Mouse (Mus musculus): Measurements from ENCODE around the gene Phkb. TPM values are rescaled to one million over a fixed set of nuclear protein-coding genes. Genes with fewer than 3 reads are reported as not detected.

The Phkb gene
- polyA plus RNA-seq, 1 experiment from 2014 or later, result 51.5 TPM

GRCm38 (mm10) chr8:85944820-85945219 lies 104.1 kb downstream of the Phkb start:
- no peaks in the 10 kb centered on the region for H3K27me3 ChIP-seq
- ATAC-seq (ENCODE audit: insufficient number of reproducible peaks, insufficient read depth, low FRiP score, low TSS enrichment, low read depth), result no peak
- H3K27ac ChIP-seq, result no peak overlapping the region
- 94% methylated on average over 5 of the region's 5 CpGs for WGBS
- H3K9ac ChIP-seq (replicated peaks), result no peak overlapping the region
- H3K4me3 ChIP-seq (replicated peaks), result no peak overlapping the region
- H3K4me2 ChIP-seq, result no peak overlapping the region
- no peaks in the 10 kb centered on the region for H3K9me3 ChIP-seq
- H3K4me1 ChIP-seq (replicated peaks), result no peaks in the 10 kb centered on the region
- peaks cover 31% of the 10 kb centered on the region for H3K36me3 ChIP-seq

- Histone ChIP-seq H3K4me2 (no peak overlapping the region), H3K9me3 (no peaks in the 10 kb centered on the region), H3K27me3 (no peaks in the 10 kb centered on the region), H3K4me3 (replicated peaks) (no peak overlapping the region), H3K9ac (replicated peaks) (no peak overlapping the region), H3K27ac (no peak overlapping the region), H3K36me3 (peaks cover 8% of the 10 kb centered on the region), H3K4me1 (replicated peaks) (no peaks in the 10 kb centered on the region)
- no peak for ATAC-seq (ENCODE audit: insufficient number of reproducible peaks, insufficient read depth, low FRiP score, low TSS enrichment, low read depth)
- WGBS, result 91% methylated on average over 2 of the region's 2 CpGs
These were observed 117.6 kb downstream of the Phkb start for GRCm38 (mm10) chr8:85958391-85958790.

GRCm38 (mm10) chr8:85959880-85960279 lies 119.1 kb downstream of the Phkb start:
- WGBS, result 95% methylated on average over 4 of the region's 4 CpGs

GRCm38 (mm10) chr8:85977588-85978077 lies 136.9 kb downstream of the Phkb start:
- no peaks in the 10 kb centered on the region for H3K27me3 ChIP-seq

More at GRCm38 (mm10) chr8:85959880-85960279, 119.1 kb downstream of the Phkb start:
- Histone ChIP-seq H3K4me2 (no peak overlapping the region), H3K4me1 (replicated peaks) (no peaks in the 10 kb centered on the region), H3K4me3 (replicated peaks) (no peak overlapping the region), H3K27me3 (no peaks in the 10 kb centered on the region), H3K36me3 (peaks cover 8% of the 10 kb centered on the region), H3K9ac (replicated peaks) (no peak overlapping the region), H3K9me3 (no peaks in the 10 kb centered on the region), H3K27ac (no peak overlapping the region)
- no peak for ATAC-seq (ENCODE audit: insufficient number of reproducible peaks, insufficient read depth, low FRiP score, low TSS enrichment, low read depth)

GRCm38 (mm10) chr8:85992911-85993310 lies 152.2 kb downstream of the Phkb start:
- WGBS, result 86% methylated on average over 1 of the region's 1 CpGs
- ATAC-seq (ENCODE audit: insufficient number of reproducible peaks, insufficient read depth, low FRiP score, low TSS enrichment, low read depth), result no peak

More at GRCm38 (mm10) chr8:85977588-85978077, 136.9 kb downstream of the Phkb start:
- no peaks in the 10 kb centered on the region for H3K9me3 ChIP-seq
- no peak overlapping the region for H3K4me2 ChIP-seq
- no peak overlapping the region for H3K9ac ChIP-seq (replicated peaks)
- H3K36me3 ChIP-seq, result peaks cover 9% of the 10 kb centered on the region
- H3K4me1 ChIP-seq (replicated peaks), result no peaks in the 10 kb centered on the region
- no peak for ATAC-seq (ENCODE audit: insufficient number of reproducible peaks, insufficient read depth, low FRiP score, low TSS enrichment, low read depth)
- no peak overlapping the region for H3K4me3 ChIP-seq (replicated peaks)
- H3K27ac ChIP-seq, result no peak overlapping the region
- WGBS, result 93% methylated on average over 4 of the region's 4 CpGs

GRCm38 (mm10) chr8:85993661-85994060 lies 152.9 kb downstream of the Phkb start:
- WGBS, result 100% methylated on average over 1 of the region's 1 CpGs
- Histone ChIP-seq H3K4me1 (replicated peaks) (no peaks in the 10 kb centered on the region), H3K4me2 (no peak overlapping the region), H3K27me3 (no peaks in the 10 kb centered on the region), H3K27ac (no peak overlapping the region), H3K4me3 (replicated peaks) (no peak overlapping the region), H3K36me3 (no peaks in the 10 kb centered on the region), H3K9me3 (no peaks in the 10 kb centered on the region), H3K9ac (replicated peaks) (no peak overlapping the region)
- ATAC-seq (ENCODE audit: insufficient number of reproducible peaks, insufficient read depth, low FRiP score, low TSS enrichment, low read depth), result no peak

More at GRCm38 (mm10) chr8:85992911-85993310, 152.2 kb downstream of the Phkb start:
- Histone ChIP-seq H3K4me2 (no peak overlapping the region), H3K36me3 (no peaks in the 10 kb centered on the region), H3K9ac (replicated peaks) (no peak overlapping the region), H3K27ac (no peak overlapping the region), H3K9me3 (no peaks in the 10 kb centered on the region), H3K4me1 (replicated peaks) (no peaks in the 10 kb centered on the region), H3K4me3 (replicated peaks) (no peak overlapping the region), H3K27me3 (no peaks in the 10 kb centered on the region)

GRCm38 (mm10) chr8:85995971-85996370 lies 155.2 kb downstream of the Phkb start:
- Histone ChIP-seq H3K36me3 (no peaks in the 10 kb centered on the region), H3K27me3 (no peaks in the 10 kb centered on the region), H3K9me3 (no peaks in the 10 kb centered on the region), H3K9ac (replicated peaks) (no peak overlapping the region), H3K4me1 (replicated peaks) (no peaks in the 10 kb centered on the region), H3K4me3 (replicated peaks) (no peak overlapping the region), H3K4me2 (no peak overlapping the region), H3K27ac (no peak overlapping the region)
- WGBS, result 94% methylated on average over 1 of the region's 1 CpGs
- no peak for ATAC-seq (ENCODE audit: insufficient number of reproducible peaks, insufficient read depth, low FRiP score, low TSS enrichment, low read depth)

- no peak overlapping the region for H3K27ac ChIP-seq
- no peaks in the 10 kb centered on the region for H3K4me1 ChIP-seq (replicated peaks)
- no peak overlapping the region for H3K4me3 ChIP-seq (replicated peaks)
- ATAC-seq (ENCODE audit: insufficient number of reproducible peaks, insufficient read depth, low FRiP score, low TSS enrichment, low read depth), result no peak
- H3K36me3 ChIP-seq, result no peaks in the 10 kb centered on the region
- H3K9me3 ChIP-seq, result no peaks in the 10 kb centered on the region
- no peaks in the 10 kb centered on the region for H3K27me3 ChIP-seq
- no peak overlapping the region for H3K4me2 ChIP-seq
- no peak overlapping the region for H3K9ac ChIP-seq (replicated peaks)
These were observed 165.7 kb downstream of the Phkb start for GRCm38 (mm10) chr8:86006485-86006884.

- no peak overlapping the region for H3K9ac ChIP-seq (replicated peaks)
- H3K27ac ChIP-seq, result no peak overlapping the region
- no peak for ATAC-seq (ENCODE audit: insufficient number of reproducible peaks, insufficient read depth, low FRiP score, low TSS enrichment, low read depth)
- no peaks in the 10 kb centered on the region for H3K9me3 ChIP-seq
- H3K4me3 ChIP-seq (replicated peaks), result no peak overlapping the region
- H3K4me1 ChIP-seq (replicated peaks), result no peaks in the 10 kb centered on the region
- no peaks in the 10 kb centered on the region for H3K27me3 ChIP-seq
- no peak overlapping the region for H3K4me2 ChIP-seq
- WGBS, result 94% methylated on average over 2 of the region's 2 CpGs
- H3K36me3 ChIP-seq, result peaks cover 6% of the 10 kb centered on the region; the same call in 1 of the 2 replicates
These were observed 176.0 kb downstream of the Phkb start for GRCm38 (mm10) chr8:86016806-86017205.

GRCm38 (mm10) chr8:86028646-86029312 lies 188.0 kb downstream of the Phkb start:
- no peak overlapping the region for H3K9ac ChIP-seq (replicated peaks)
- 76% methylated on average over 6 of the region's 6 CpGs for WGBS
- H3K27ac ChIP-seq, result no peak overlapping the region
- H3K9me3 ChIP-seq, result no peaks in the 10 kb centered on the region
- no peak for ATAC-seq (ENCODE audit: insufficient number of reproducible peaks, insufficient read depth, low FRiP score, low TSS enrichment, low read depth)
- H3K4me3 ChIP-seq (replicated peaks), result no peak overlapping the region
- H3K4me1 ChIP-seq (replicated peaks), result no peaks in the 10 kb centered on the region
- peaks cover 25% of the 10 kb centered on the region for H3K36me3 ChIP-seq
- no peaks in the 10 kb centered on the region for H3K27me3 ChIP-seq
- H3K4me2 ChIP-seq, result no peak overlapping the region

- H3K4me1 ChIP-seq (replicated peaks), result no peaks in the 10 kb centered on the region
- ATAC-seq (ENCODE audit: insufficient number of reproducible peaks, insufficient read depth, low FRiP score, low TSS enrichment, low read depth), result no peak
- peaks cover 25% of the 10 kb centered on the region for H3K36me3 ChIP-seq
- H3K27ac ChIP-seq, result no peak overlapping the region
- no peak overlapping the region for H3K9ac ChIP-seq (replicated peaks)
- no peak overlapping the region for H3K4me2 ChIP-seq
- WGBS, result 93% methylated on average over 7 of the region's 7 CpGs
- H3K9me3 ChIP-seq, result no peaks in the 10 kb centered on the region
- H3K4me3 ChIP-seq (replicated peaks), result no peak overlapping the region
- no peaks in the 10 kb centered on the region for H3K27me3 ChIP-seq
These were observed 188.7 kb downstream of the Phkb start for GRCm38 (mm10) chr8:86029451-86029850.

Data from limb, embryonic 12.5 days (tissue).